Mouse (Mus musculus) CH12.LX (cell line): ENCODE data around the gene Btbd1.

Experiments used
- POLR2A ChIP-seq: IDR thresholded peaks from 2 replicates; pipeline ENCODE4 v1.6.1; 2011; ENCODE audit warnings: low read depth, mild to moderate bottlenecking, improper control_type of control experiment, low read length
- RAD21 ChIP-seq: IDR thresholded peaks from 2 replicates; pipeline ENCODE4 v1.6.1; 2011; ENCODE audit warnings: low read depth, mild to moderate bottlenecking, low read length, improper control_type of control experiment, moderate library complexity

GRCm38 (mm10) chr7:81775325-81775724 is 53.9 kb downstream of the Btbd1 start:
- TF ChIP-seq POLR2A (no peak), RAD21 (no peak)
